Mouse (Mus musculus): ENCODE measurements around the gene Aatf.

Gene Aatf

GRCm38 (mm10) chr11:84521751-84522299 is 8.5 kb upstream of the Aatf start:
- no peak for DNase-seq

GRCm38 (mm10) chr11:84521071-84521390 is 7.7 kb upstream of the Aatf start:
- no peak for DNase-seq

GRCm38 (mm10) chr11:84520269-84521070 is 7.1 kb upstream of the Aatf start:
- DNase-seq, result no peak

GRCm38 (mm10) chr11:84519576-84520268 is 6.4 kb upstream of the Aatf start:
- no peak for DNase-seq

- no peak for DNase-seq
Observed at GRCm38 (mm10) chr11:84519036-84519435, 5.7 kb upstream of the Aatf start.

GRCm38 (mm10) chr11:84518261-84518660 is 4.9 kb upstream of the Aatf start:
- no peak for DNase-seq

- no peak for DNase-seq
Observed at GRCm38 (mm10) chr11:84517431-84517830, 4.1 kb upstream of the Aatf start.

GRCm38 (mm10) chr11:84516501-84517240 is 3.3 kb upstream of the Aatf start:
- DNase-seq, result no peak

GRCm38 (mm10) chr11:84512031-84512430 is 1.3 kb downstream of the Aatf start:
- DNase-seq, result no peak

- DNase-seq, result no peak
Observed at GRCm38 (mm10) chr11:84504296-84504695, 9.0 kb downstream of the Aatf start.

- no peak for DNase-seq
Observed at GRCm38 (mm10) chr11:84497944-84498343, 15.4 kb downstream of the Aatf start.

- no peak for DNase-seq
Observed at GRCm38 (mm10) chr11:84496901-84497300, 16.4 kb downstream of the Aatf start.

GRCm38 (mm10) chr11:84495774-84496173 is 17.5 kb downstream of the Aatf start:
- no peak for DNase-seq

GRCm38 (mm10) chr11:84481661-84482060 is 31.7 kb downstream of the Aatf start:
- no peak for DNase-seq

- no peak for DNase-seq
Observed at GRCm38 (mm10) chr11:84480451-84480850, 32.9 kb downstream of the Aatf start.

GRCm38 (mm10) chr11:84476641-84477040 is 36.7 kb downstream of the Aatf start:
- no peak for DNase-seq

GRCm38 (mm10) chr11:84475991-84476390 is 37.3 kb downstream of the Aatf start:
- DNase-seq, result no peak

GRCm38 (mm10) chr11:84473093-84473667 is 40.1 kb downstream of the Aatf start:
- no peak for DNase-seq

- DNase-seq, result no peak
Observed at GRCm38 (mm10) chr11:84464571-84464970, 48.8 kb downstream of the Aatf start.

- DNase-seq, result no peak
Observed at GRCm38 (mm10) chr11:84453901-84454300, 59.4 kb downstream of the Aatf start.

GRCm38 (mm10) chr11:84442554-84443331 is 70.6 kb downstream of the Aatf start:
- peak in 1 of 2 experiments; percentile 17 for DNase-seq

GRCm38 (mm10) chr11:84440402-84440801 is 72.9 kb downstream of the Aatf start:
- peak in 1 of 2 experiments; percentile 4 for DNase-seq
